Comparison of ENCODE assay signal across 9 mouse cellular contexts in the genomic region with DNA sequence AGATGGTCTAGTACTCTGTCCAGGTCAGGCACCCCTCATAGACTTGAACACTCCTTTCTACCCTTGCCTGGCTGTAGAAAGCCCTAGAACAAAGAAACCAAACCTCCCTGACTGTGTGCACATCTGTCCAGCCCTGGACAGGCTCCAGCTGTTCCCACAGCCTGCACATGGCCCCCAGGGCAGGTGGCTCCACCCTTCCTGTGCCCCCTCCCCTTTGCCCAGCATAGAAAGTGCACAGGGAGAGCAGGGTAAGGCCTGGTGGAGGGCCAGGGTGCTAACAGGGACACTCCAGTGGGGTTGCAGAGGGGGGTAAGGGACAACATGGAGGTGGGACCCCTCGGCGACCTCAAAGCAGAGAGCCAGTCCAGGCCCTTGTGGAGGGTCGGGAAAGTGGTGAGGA. TPM values are rescaled to one million over a fixed set of nuclear protein-coding genes. Genes with fewer than 3 reads are reported as not detected.
DNase-seq lines count a peak whose midpoint lies in the region; ATAC-seq and TF ChIP-seq lines count a peak whose summit lies in the region.
"Had no signal": no experiment of that assay in that cellular context is flagged by ENCODE, and none has a peak within 500 bp of the region (broad histone marks: within the 10 kb centered on the region; RNA-seq: fewer than 3 reads in every experiment).

No protein-coding gene starts in this region.

- peak overlapping the region; percentile 96; the same call in 1 of the 2 replicates for H3K27ac ChIP-seq in lung, embryonic 14.5 days (ENCODE audit: low read depth)
- H3K27ac ChIP-seq in heart, embryonic 13.5 days (replicated peaks): peak overlapping the region; percentile 96
- peak overlapping the region; percentile 72 for H3K27ac ChIP-seq in kidney, embryonic 16.5 days (ENCODE audit: low read length)
- H3K27ac ChIP-seq in neural tube, embryonic 12.5 days: no peak overlapping the region

- peaks cover 25% of the 10 kb centered on the region for H3K4me1 ChIP-seq in lung, embryonic 14.5 days (ENCODE audit: insufficient read depth)
- H3K4me1 ChIP-seq in heart, embryonic 13.5 days: peaks cover 69% of the 10 kb centered on the region
- H3K4me1 ChIP-seq in kidney, embryonic 16.5 days (ENCODE audit: insufficient read depth, low read length): peaks cover 44% of the 10 kb centered on the region
- H3K4me1 ChIP-seq in neural tube, embryonic 12.5 days: peaks cover 10% of the 10 kb centered on the region

- H3K9ac ChIP-seq in lung, embryonic 14.5 days: peak overlapping the region; percentile 6
- peak overlapping the region; percentile 98 for H3K9ac ChIP-seq in heart, embryonic 13.5 days
- peak overlapping the region; percentile 64 for H3K9ac ChIP-seq in kidney, embryonic 16.5 days (replicated peaks; ENCODE audit: low read length)
- peak overlapping the region; percentile 5; the same call in 1 of the 2 replicates for H3K9ac ChIP-seq in neural tube, embryonic 12.5 days

- DNase-seq in lung, embryonic 14.5 days: peak; percentile 53
- DNase-seq in lung, adult 18-20 months: no peak
- no peak for DNase-seq in gastrocnemius, postnatal 25 days
- no peak for DNase-seq in left cerebral cortex, adult 18-20 months (ENCODE audit: low spot score in 2 of 2)
- DNase-seq in spleen, postnatal 36 days (ENCODE audit: low spot score in 2 of 2): no peak
- DNase-seq: thymus, adult 2 months had no signal

- WGBS in lung, embryonic 14.5 days: 29% methylated on average over 3 of the region's 3 CpGs
- WGBS in heart, embryonic 13.5 days: 46% methylated on average over 3 of the region's 3 CpGs
- WGBS in kidney, embryonic 16.5 days: 22% methylated on average over 3 of the region's 3 CpGs
- WGBS in neural tube, embryonic 12.5 days: 65% methylated on average over 3 of the region's 3 CpGs

- H3K27me3 ChIP-seq in lung, embryonic 14.5 days (ENCODE audit: insufficient read depth, low read length): no peaks in the 10 kb centered on the region
- H3K27me3 ChIP-seq in heart, embryonic 13.5 days (replicated peaks): no peaks in the 10 kb centered on the region
- H3K27me3 ChIP-seq in kidney, embryonic 16.5 days (ENCODE audit: insufficient read depth, low read length): no peaks in the 10 kb centered on the region
- H3K27me3 ChIP-seq in neural tube, embryonic 12.5 days (replicated peaks): no peaks in the 10 kb centered on the region

- peak overlapping the region; percentile 83; the same call in 1 of the 2 replicates for H3K4me3 ChIP-seq in lung, embryonic 14.5 days (ENCODE audit: low read depth, low read length)
- peak overlapping the region; percentile 95 for H3K4me3 ChIP-seq in heart, embryonic 13.5 days
- H3K4me3 ChIP-seq in kidney, embryonic 16.5 days (ENCODE audit: low read length): peak overlapping the region; percentile 89
- no peak overlapping the region for H3K4me3 ChIP-seq in neural tube, embryonic 12.5 days

- no peak for ATAC-seq in lung, embryonic 14.5 days (ENCODE audit: insufficient read depth)
- ATAC-seq in heart, embryonic 13.5 days (ENCODE audit: extremely low read depth, insufficient number of reproducible peaks, low FRiP score, low TSS enrichment): no peak
- no peak for ATAC-seq in kidney, embryonic 16.5 days (ENCODE audit: low FRiP score, low TSS enrichment)
- no peak for ATAC-seq in neural tube, embryonic 12.5 days (ENCODE audit: low FRiP score, low read depth)

- TF ChIP-seq CTCF in lung, embryonic 14.5 days (IDR thresholded peaks at IDR 0.05; ENCODE audit: low read depth): no peak

- H3K36me3 ChIP-seq in lung, embryonic 14.5 days (ENCODE audit: insufficient read depth): peaks cover 55% of the 10 kb centered on the region
- H3K36me3 ChIP-seq in heart, embryonic 13.5 days: peaks cover 60% of the 10 kb centered on the region
- peaks cover 36% of the 10 kb centered on the region for H3K36me3 ChIP-seq in kidney, embryonic 16.5 days (ENCODE audit: insufficient read depth, low read length)
- H3K36me3 ChIP-seq in neural tube, embryonic 12.5 days: peaks cover 23% of the 10 kb centered on the region

- peak overlapping the region; percentile 74 for H3K4me2 ChIP-seq in lung, embryonic 14.5 days
- H3K4me2 ChIP-seq in heart, embryonic 13.5 days: peak overlapping the region; percentile 73
- H3K4me2 ChIP-seq in kidney, embryonic 16.5 days (replicated peaks; ENCODE audit: low read depth, low read length): peak overlapping the region; percentile 70
- peak overlapping the region; percentile 78 for H3K4me2 ChIP-seq in neural tube, embryonic 12.5 days (replicated peaks)

- H3K9me3 ChIP-seq in lung, embryonic 14.5 days (ENCODE audit: low read depth, low read length): no peaks in the 10 kb centered on the region
- no peaks in the 10 kb centered on the region for H3K9me3 ChIP-seq in heart, embryonic 13.5 days
- no peaks in the 10 kb centered on the region for H3K9me3 ChIP-seq in kidney, embryonic 16.5 days (ENCODE audit: low read length)
- no peaks in the 10 kb centered on the region for H3K9me3 ChIP-seq in neural tube, embryonic 12.5 days

RNA-seq across cellular contexts. Expression of gene Kank2, which starts 2.3 kb away (rescaled TPM):
- 16.4 TPM in 2 replicates for polyA plus RNA-seq in lung, embryonic 14.5 days (2014; fragmentation: Nextera tagmentation; extraction: Ambion mirVana)
- polyA plus RNA-seq in heart, embryonic 13.5 days (2015; fragmentation: Nextera tagmentation; extraction: Ambion mirVana): 16.0 and 16.9 TPM in 2 replicates
- 18.7 and 19.7 TPM in 2 replicates for polyA plus RNA-seq in kidney, embryonic 16.5 days (2015; fragmentation: Nextera tagmentation; extraction: Ambion mirVana)
- polyA plus RNA-seq in neural tube, embryonic 12.5 days (2016; fragmentation: Nextera tagmentation; extraction: Ambion mirVana): 7.2 and 8.5 TPM in 2 replicates
- total RNA-seq in gastrocnemius, postnatal 25 days (2021): 10 to 100 TPM; 14.3 to 17.5 TPM
- 1 to 10 TPM; 8.4 to 9.1 TPM for total RNA-seq in left cerebral cortex, adult 18-20 months (2021)

RNA-seq across cellular contexts. Expression of gene Spc24, which starts 36.2 kb away (rescaled TPM):
- 159 and 173 TPM in 2 replicates for polyA plus RNA-seq in lung, embryonic 14.5 days (2014; fragmentation: Nextera tagmentation; extraction: Ambion mirVana)
- 84.8 and 96.7 TPM in 2 replicates for polyA plus RNA-seq in heart, embryonic 13.5 days (2015; fragmentation: Nextera tagmentation; extraction: Ambion mirVana)
- 120 and 134 TPM in 2 replicates for polyA plus RNA-seq in kidney, embryonic 16.5 days (2015; fragmentation: Nextera tagmentation; extraction: Ambion mirVana)
- 59.9 and 73.5 TPM in 2 replicates for polyA plus RNA-seq in neural tube, embryonic 12.5 days (2016; fragmentation: Nextera tagmentation; extraction: Ambion mirVana)
- total RNA-seq in gastrocnemius, postnatal 25 days (2021): 1 to 10 TPM in 1 of 2 experiments, under 1 TPM in 1; 0.77 to 2.2 TPM
- total RNA-seq in left cerebral cortex, adult 18-20 months (2021): 1 to 10 TPM; 3.1 to 5.0 TPM

RNA-seq across cellular contexts. Expression of gene Angptl8, which starts 39.1 kb away (rescaled TPM):
- 1.3 and 1.9 TPM in 2 replicates for polyA plus RNA-seq in lung, embryonic 14.5 days (2014; fragmentation: Nextera tagmentation; extraction: Ambion mirVana)
- polyA plus RNA-seq in heart, embryonic 13.5 days (2015; fragmentation: Nextera tagmentation; extraction: Ambion mirVana): 1.6 and 2.3 TPM in 2 replicates
- 5.4 and 6.0 TPM in 2 replicates for polyA plus RNA-seq in kidney, embryonic 16.5 days (2015; fragmentation: Nextera tagmentation; extraction: Ambion mirVana)
- polyA plus RNA-seq in neural tube, embryonic 12.5 days (2016; fragmentation: Nextera tagmentation; extraction: Ambion mirVana): 0.53 TPM in 1 of 2 replicates, not detected in the other
- total RNA-seq in gastrocnemius, postnatal 25 days (2021): under 1 TPM in 1 of 2 experiments, not detected in 1; 0.43 TPM
- total RNA-seq in left cerebral cortex, adult 18-20 months (2021): not detected

RNA-seq across cellular contexts. Expression of gene Dock6, which starts 56.2 kb away (rescaled TPM):
- polyA plus RNA-seq in lung, embryonic 14.5 days (2014; fragmentation: Nextera tagmentation; extraction: Ambion mirVana): 52.3 and 60.9 TPM in 2 replicates
- 48.4 and 50.3 TPM in 2 replicates for polyA plus RNA-seq in heart, embryonic 13.5 days (2015; fragmentation: Nextera tagmentation; extraction: Ambion mirVana)
- 46.8 and 47.1 TPM in 2 replicates for polyA plus RNA-seq in kidney, embryonic 16.5 days (2015; fragmentation: Nextera tagmentation; extraction: Ambion mirVana)
- polyA plus RNA-seq in neural tube, embryonic 12.5 days (2016; fragmentation: Nextera tagmentation; extraction: Ambion mirVana): 26.2 and 26.9 TPM in 2 replicates
- 10 to 100 TPM; 10.7 to 14.7 TPM for total RNA-seq in gastrocnemius, postnatal 25 days (2021)
- 10 to 100 TPM; 12.7 to 18.2 TPM for total RNA-seq in left cerebral cortex, adult 18-20 months (2021)

Comparison
In these comparisons a context has a peak if more than half of its experiments do, and no peak if none do; other contexts are left out.
1. H3K9ac ChIP-seq: peak in every context shown above with its lines; median percentile 98 in heart, embryonic 13.5 days; 64 in kidney, embryonic 16.5 days; 6 in lung, embryonic 14.5 days; 5 in neural tube, embryonic 12.5 days.